Mouse (Mus musculus) MEL (cell line): Measurements from ENCODE around the gene Gm20388. TPM values are rescaled to one million over a fixed set of nuclear protein-coding genes. Genes with fewer than 3 reads are reported as not detected.

Experiments
- DNase-seq: peaks from one replicate; pipeline ENCODE4 v3.0.0; 2011; ENCODE audit warnings: low read depth, low spot score
- H3K27ac ChIP-seq: 2 replicates; pipeline ENCODE4 v1.5.1; 2012; ENCODE audit warnings: low read depth, mild to moderate bottlenecking, control low read depth, low read length, moderate library complexity; ENCODE audit not compliant: control insufficient read depth
- H3K27me3 ChIP-seq, 2 experiments: fragments of 150-350 bp in 1 of 2; sonication (generic) in 1 of 2; 2 replicates each; pipeline ENCODE4 v1.6.1; 2012; ENCODE audit warnings: low read length in 2 of 2, mild to moderate bottlenecking in 2 of 2, improper control_type of control experiment in 1 of 2, moderate library complexity in 1 of 2; ENCODE audit not compliant: insufficient read depth in 2 of 2, control insufficient read depth in 1 of 2
- H3K36me3 ChIP-seq, 2 experiments: 2 replicates each; pipeline ENCODE4 v1.6.1; 2012 to 2014; ENCODE audit warnings: low read length in 2 of 2, improper control_type of control experiment in 1 of 2, inconsistent platforms in 1 of 2, mild to moderate bottlenecking in 1 of 2; ENCODE audit not compliant: insufficient read depth in 2 of 2, control insufficient read depth in 1 of 2
- H3K4me1 ChIP-seq, 2 experiments: fragments of 150-350 bp in 1 of 2; sonication (generic) in 1 of 2; 2 replicates each; pipeline ENCODE4 v1.6.1; 2012; ENCODE audit warnings: low read length in 2 of 2, improper control_type of control experiment in 1 of 2, mild to moderate bottlenecking in 1 of 2; ENCODE audit not compliant: insufficient read depth in 2 of 2, control insufficient read depth in 1 of 2
- H3K4me3 ChIP-seq, 2 experiments: fragments of 150-350 bp in 1 of 2; sonication (generic) in 1 of 2; 2 replicates each; pipeline ENCODE4 v1.5.1; 2012; ENCODE audit warnings: low read depth in 2 of 2, low read length in 2 of 2, mild to moderate bottlenecking in 2 of 2, moderate library complexity in 2 of 2, control low read depth in 1 of 2, improper control_type of control experiment in 1 of 2; ENCODE audit not compliant: control insufficient read depth in 1 of 2, insufficient read depth in 1 of 2
- H3K79me2 ChIP-seq: 2 replicates; pipeline ENCODE4 v1.6.1; 2012; ENCODE audit warnings: mild to moderate bottlenecking, low read length, moderate library complexity; ENCODE audit not compliant: control insufficient read depth, poor library complexity, insufficient read depth
- H3K9ac ChIP-seq: 2 replicates; pipeline ENCODE4 v1.6.1; 2012; ENCODE audit warnings: low read depth, mild to moderate bottlenecking, control low read depth, low read length, moderate library complexity; ENCODE audit not compliant: control insufficient read depth, poor library complexity, severe bottlenecking
- H3K9me3 ChIP-seq: fragments of 150-350 bp; sonication (generic); replicated peaks from 2 replicates; pipeline ENCODE4 v1.6.1; 2012; ENCODE audit warnings: mild to moderate bottlenecking, low read length, improper control_type of control experiment, moderate library complexity; ENCODE audit not compliant: insufficient read depth
- BHLHE40 ChIP-seq: IDR thresholded peaks from 2 replicates; pipeline ENCODE4 v1.6.1; 2012; ENCODE audit warnings: low read depth, mild to moderate bottlenecking, inconsistent platforms, low read length, improper control_type of control experiment, borderline replicate concordance
- E2F4 ChIP-seq: IDR thresholded peaks from 2 replicates; pipeline ENCODE4 v1.6.1; 2011; ENCODE audit warnings: low read depth, low read length, improper control_type of control experiment, borderline replicate concordance
- ELF1 ChIP-seq: IDR thresholded peaks from 2 replicates; pipeline ENCODE4 v1.6.1; 2014; ENCODE audit warnings: low read depth, mild to moderate bottlenecking, inconsistent platforms, low read length, improper control_type of control experiment, moderate library complexity
- ETS1 ChIP-seq: IDR thresholded peaks from 2 replicates; pipeline ENCODE4 v1.6.1; 2012; ENCODE audit warnings: low read depth, mild to moderate bottlenecking, inconsistent platforms, low read length, improper control_type of control experiment, moderate library complexity
- MAX ChIP-seq: IDR thresholded peaks from 2 replicates; pipeline ENCODE4 v1.6.1; 2011; ENCODE audit warnings: low read length, improper control_type of control experiment
- MXI1 ChIP-seq: IDR thresholded peaks from 2 replicates; pipeline ENCODE4 v1.6.1; 2011; ENCODE audit warnings: mild to moderate bottlenecking, low read depth, low read length, improper control_type of control experiment
- NRF1 ChIP-seq: IDR thresholded peaks from 2 replicates; pipeline ENCODE4 v1.6.1; 2014; ENCODE audit warnings: low read depth, mild to moderate bottlenecking, inconsistent platforms, low read length, improper control_type of control experiment, moderate library complexity; ENCODE audit not compliant: poor library complexity, insufficient read depth, severe bottlenecking
- POLR2AphosphoS5 ChIP-seq: IDR thresholded peaks from 2 replicates; pipeline ENCODE4 v1.6.1; 2012; ENCODE audit warnings: low read depth, borderline replicate concordance, mild to moderate bottlenecking, inconsistent platforms, low read length, moderate library complexity, mixed read lengths
- RCOR1 ChIP-seq: IDR thresholded peaks from 2 replicates; pipeline ENCODE4 v1.6.1; 2012; ENCODE audit warnings: low read depth, mild to moderate bottlenecking, inconsistent platforms, low read length, improper control_type of control experiment
- SIN3A ChIP-seq: IDR thresholded peaks from 2 replicates; pipeline ENCODE4 v1.6.1; 2012; ENCODE audit warnings: low read length, improper control_type of control experiment, inconsistent platforms
- TBP ChIP-seq: IDR thresholded peaks from 2 replicates; pipeline ENCODE4 v1.8.0; 2011; ENCODE audit warnings: low read depth, low read length, improper control_type of control experiment
- TCF12 ChIP-seq: IDR thresholded peaks from 2 replicates; pipeline ENCODE4 v1.6.1; 2014; ENCODE audit warnings: low read depth, mild to moderate bottlenecking, inconsistent platforms, low read length, improper control_type of control experiment, moderate library complexity
- USF1 ChIP-seq: IDR thresholded peaks from 2 replicates; pipeline ENCODE4 v1.6.1; 2014; ENCODE audit warnings: low read depth, mild to moderate bottlenecking, inconsistent platforms, low read length, improper control_type of control experiment, moderate library complexity
- ZC3H11A ChIP-seq: IDR thresholded peaks from 2 replicates; pipeline ENCODE4 v1.6.1; 2012; ENCODE audit warnings: low read depth, mild to moderate bottlenecking, inconsistent platforms, low read length, improper control_type of control experiment
- ZMIZ1 ChIP-seq: IDR thresholded peaks from 2 replicates; pipeline ENCODE4 v1.6.1; 2012; ENCODE audit warnings: low read depth, mild to moderate bottlenecking, inconsistent platforms, low read length, improper control_type of control experiment, moderate library complexity
- ZNF384 ChIP-seq: IDR thresholded peaks from 2 replicates; pipeline ENCODE4 v1.6.1; 2012; ENCODE audit warnings: low read depth, mild to moderate bottlenecking, inconsistent platforms, low read length, improper control_type of control experiment
- polyA plus RNA-seq, 2 experiments: library from polyadenylated mRNA; stranded (reverse) in 1 of 2; unstranded in 1 of 2; fragments of >175 nt in 1 of 2; fragments of >200 nt in 1 of 2; gene quantifications; 2 replicates each; pipeline versions ENCODE4 v1.2.1 to v1.2.4; 2012; ENCODE audit warnings: low replicate concordance in 2 of 2, low read depth in 1 of 2; ENCODE audit not compliant: insufficient read length in 2 of 2, insufficient read depth in 1 of 2, missing spikeins in 1 of 2
- total RNA-seq: library from RNA; depleted of rRNA; stranded (reverse); fragments of 300-350 nt; gene quantifications from 2 replicates; pipeline ENCODE4 v1.2.3, GENCODE M21; 2012

Gene Gm20388
- total and polyA plus RNA-seq, 3 experiments = 11.1 to 17.8 TPM; not detected in 1

GRCm38 (mm10) chr8:120310063-120310462, 399.4 kb downstream of the Gm20388 start:
- TF ChIP-seq ELF1 (no peak), NRF1 (no peak), SIN3A (no peak), MXI1 (no peak), ETS1 (no peak), POLR2AphosphoS5 (no peak), BHLHE40 (no peak), ZNF384 (no peak), USF1 (no peak), E2F4 (no peak), ZC3H11A (no peak), RCOR1 (no peak), TCF12 (no peak)
- Histone ChIP-seq H3K9me3 (no peaks in the 10 kb centered on the region), H3K27me3 (no peaks in the 10 kb centered on the region), H3K4me1 (0 out of 4 replicates have a peak, but pooled peaks cover 0 to 4% of the 10 kb centered on the region in 2 experiments), H3K27ac (no peak overlapping the region), H3K4me3 (no peak overlapping the region), H3K36me3 (no peaks in the 10 kb centered on the region), H3K79me2 (no peaks in the 10 kb centered on the region), H3K9ac (no peak overlapping the region)
- no peak for DNase-seq

- Histone ChIP-seq H3K4me3 (no peak overlapping the region), H3K4me1 (0 out of 4 replicates have a peak, but pooled peaks cover 0 to 4% of the 10 kb centered on the region in 2 experiments), H3K27me3 (no peaks in the 10 kb centered on the region), H3K79me2 (no peaks in the 10 kb centered on the region), H3K9ac (no peak overlapping the region), H3K36me3 (no peaks in the 10 kb centered on the region), H3K27ac (no peak overlapping the region), H3K9me3 (no peaks in the 10 kb centered on the region)
- peak; percentile 59 for DNase-seq
- no peak for TF ChIP-seq MAX
- TF ChIP-seq ZMIZ1 = no peak
- peak; percentile 23; the same call in 1 of the 2 replicates for TF ChIP-seq ELF1
- TF ChIP-seq TBP = peak; percentile 54; the same call in 1 of the 2 replicates
These were observed 401.8 kb downstream of the Gm20388 start for GRCm38 (mm10) chr8:120312452-120312851.
